ENCODE assay signal across 8 mouse cellular contexts in genomic region chr12:44209824-44210752, GRCm38 (mm10). TPM values are rescaled to one million over a fixed set of nuclear protein-coding genes. Genes with fewer than 3 reads are reported as not detected.
DNase-seq lines count a peak whose midpoint lies in the region; ATAC-seq lines count a peak whose summit lies in the region.

Gene Dnajb9, minus strand, starts transcription at chr12:44210326.

- peak within 1 kb of the TSS; percentile 62 for H3K4me2 ChIP-seq in hindbrain, embryonic 12.5 days (replicated peaks)

- no peaks in the 10 kb centered on the region for H3K9me3 ChIP-seq in hindbrain, embryonic 12.5 days (replicated peaks)

- H3K27me3 ChIP-seq in hindbrain, embryonic 12.5 days = no peaks in the 10 kb centered on the region

- peak within 1 kb of the TSS; percentile 89 for H3K27ac ChIP-seq in hindbrain, embryonic 12.5 days

- peak within 1 kb of the TSS; percentile 90 for H3K4me3 ChIP-seq in hindbrain, embryonic 12.5 days

- H3K36me3 ChIP-seq in hindbrain, embryonic 12.5 days = no peaks in the 10 kb centered on the region

- peak; percentile 99 for ATAC-seq in hindbrain, embryonic 12.5 days (ENCODE audit: low FRiP score)

- H3K9ac ChIP-seq in hindbrain, embryonic 12.5 days = peak within 1 kb of the TSS; percentile 85

- H3K4me1 ChIP-seq in hindbrain, embryonic 12.5 days = peaks cover 10% of the 10 kb centered on the region

- DNase-seq in NIH3T3 (ENCODE audit: low read depth) = peak; percentile 99
- peak; percentile 100 for DNase-seq in cerebellum, postnatal 10 days
- peak; percentile 100 for DNase-seq in frontal cortex, postnatal 10 days (ENCODE audit: low spot score in 2 of 2)
- peak; percentile 100 for DNase-seq in layer of hippocampus, postnatal 14 days (ENCODE audit: low spot score in 2 of 2)
- DNase-seq in lung, postnatal 14 days = peak; percentile 99
- DNase-seq in retina, adult 2 months (ENCODE audit: low read depth, low spot score) = peak; percentile 100
- DNase-seq in thymus, postnatal 36 days = peak; percentile 99

- under 1% methylated on average over 77 of the region's 77 CpGs for WGBS in hindbrain, embryonic 12.5 days

RNA-seq across cellular contexts. Expression of gene Dnajb9, which starts in this region (rescaled TPM):
- polyA plus RNA-seq in hindbrain, embryonic 12.5 days (2016; fragmentation: Nextera tagmentation; extraction: Ambion mirVana) = 31.8 and 36.1 TPM in 2 replicates
- total RNA-seq in layer of hippocampus, postnatal 14 days (2021) = 10 to 100 TPM; 33.6 to 35.5 TPM

Comparison
In these comparisons a context has a peak if more than half of its experiments do, and no peak if none do; other contexts are left out.
1. Peak in every context shown above with its lines: DNase-seq, ATAC-seq, H3K4me3 ChIP-seq and H3K27ac ChIP-seq.